Mouse (Mus musculus) MN1 (cell line): ENCODE results near the gene Wwox.

Experiments
- DNase-seq: peaks from one replicate; pipeline ENCODE4 v3.0.0-alpha.2; 2016; ENCODE audit warnings: low spot score

Wwox gene

GRCm38 (mm10) chr8:115097988-115098562 is 658.6 kb downstream of the Wwox start:
- no peak for DNase-seq

GRCm38 (mm10) chr8:115109309-115109708 is 669.9 kb downstream of the Wwox start:
- DNase-seq = no peak

GRCm38 (mm10) chr8:115110423-115110822 is 671.0 kb downstream of the Wwox start:
- no peak for DNase-seq

- no peak for DNase-seq
Observed at GRCm38 (mm10) chr8:115112062-115112461, 672.6 kb downstream of the Wwox start.

- no peak for DNase-seq
Observed at GRCm38 (mm10) chr8:115114498-115114897, 675.0 kb downstream of the Wwox start.

- DNase-seq = no peak
Observed at GRCm38 (mm10) chr8:115126081-115126480, 686.6 kb downstream of the Wwox start.

GRCm38 (mm10) chr8:115126674-115127073 is 687.2 kb downstream of the Wwox start:
- no peak for DNase-seq

GRCm38 (mm10) chr8:115129307-115129706 is 689.9 kb downstream of the Wwox start:
- DNase-seq = no peak

GRCm38 (mm10) chr8:115133119-115133518 is 693.7 kb downstream of the Wwox start:
- peak; percentile 21 for DNase-seq

- DNase-seq = no peak
Observed at GRCm38 (mm10) chr8:115133711-115134218, 694.3 kb downstream of the Wwox start.

GRCm38 (mm10) chr8:115136888-115137287 is 697.4 kb downstream of the Wwox start:
- no peak for DNase-seq

- DNase-seq = no peak
Observed at GRCm38 (mm10) chr8:115141614-115142013, 702.2 kb downstream of the Wwox start.

GRCm38 (mm10) chr8:115143530-115144320 is 704.3 kb downstream of the Wwox start:
- DNase-seq = no peak

- DNase-seq = no peak
Observed at GRCm38 (mm10) chr8:115147006-115147405, 707.6 kb downstream of the Wwox start.

- DNase-seq = no peak
Observed at GRCm38 (mm10) chr8:115150446-115151109, 711.1 kb downstream of the Wwox start.

GRCm38 (mm10) chr8:115151416-115151815 is 712.0 kb downstream of the Wwox start:
- no peak for DNase-seq

- no peak for DNase-seq
Observed at GRCm38 (mm10) chr8:115154096-115154495, 714.6 kb downstream of the Wwox start.

- DNase-seq = no peak
Observed at GRCm38 (mm10) chr8:115156142-115156541, 716.7 kb downstream of the Wwox start.

GRCm38 (mm10) chr8:115157977-115158720 is 718.7 kb downstream of the Wwox start:
- DNase-seq = no peak

- no peak for DNase-seq
Observed at GRCm38 (mm10) chr8:115158721-115159111, 719.3 kb downstream of the Wwox start.

GRCm38 (mm10) chr8:115159208-115159607 is 719.8 kb downstream of the Wwox start:
- no peak for DNase-seq

- DNase-seq = peak; percentile 31
Observed at GRCm38 (mm10) chr8:115159711-115160374, 720.4 kb downstream of the Wwox start.
